Mouse (Mus musculus) ES-Bruce4 (cell line): ENCODE results near the gene Scube3. TPM values are rescaled to one million over a fixed set of nuclear protein-coding genes. Genes with fewer than 3 reads are reported as not detected.

ENCODE experiments used
- H3K27ac ChIP-seq: 2 replicates; pipeline ENCODE4 v1.5.1; 2012; ENCODE audit warnings: low read length, inconsistent platforms; ENCODE audit not compliant: insufficient read depth
- H3K27me3 ChIP-seq: 2 replicates; pipeline ENCODE4 v1.6.1; 2012; ENCODE audit warnings: mild to moderate bottlenecking, low read length, inconsistent platforms; ENCODE audit not compliant: control insufficient read depth, poor library complexity, insufficient read depth, severe bottlenecking
- H3K36me3 ChIP-seq: 2 replicates; pipeline ENCODE4 v1.6.1; 2012; ENCODE audit warnings: inconsistent platforms, mild to moderate bottlenecking, low read length, moderate library complexity; ENCODE audit not compliant: control insufficient read depth, poor library complexity, insufficient read depth, severe bottlenecking
- H3K4me1 ChIP-seq: one replicate; pipeline ENCODE4 v1.8.1; 2011; ENCODE audit warnings: low read length; ENCODE audit not compliant: control insufficient read depth, insufficient read depth
- H3K4me3 ChIP-seq: 2 replicates; pipeline ENCODE4 v1.5.1; 2011; ENCODE audit warnings: low read depth, mild to moderate bottlenecking, low read length
- H3K9ac ChIP-seq: 2 replicates; pipeline ENCODE4 v1.6.1; 2012; ENCODE audit warnings: low read depth, mild to moderate bottlenecking, inconsistent platforms; ENCODE audit not compliant: poor library complexity, severe bottlenecking
- H3K9me3 ChIP-seq: replicated peaks from 2 replicates; pipeline ENCODE4 v1.6.1; 2012; ENCODE audit warnings: mild to moderate bottlenecking, low read length, inconsistent platforms; ENCODE audit not compliant: control insufficient read depth, poor library complexity, insufficient read depth, severe bottlenecking
- CTCF ChIP-seq: IDR thresholded peaks from one replicate; pipeline ENCODE4 v1.8.1; 2011; ENCODE audit warnings: low read depth, low read length
- EP300 ChIP-seq: IDR thresholded peaks from 2 replicates; pipeline ENCODE4 v1.6.1; 2011; ENCODE audit warnings: low read depth, low read length; ENCODE audit not compliant: insufficient read depth
- POLR2A ChIP-seq: IDR thresholded peaks from one replicate; pipeline ENCODE4 v1.8.1; 2011; ENCODE audit warnings: low read length; ENCODE audit not compliant: insufficient read depth
- polyA plus RNA-seq: library from polyadenylated mRNA; stranded (reverse); fragments of >200 nt; gene quantifications from 2 replicates; pipeline ENCODE4 v1.2.4, GENCODE M21; 2011; ENCODE audit warnings: low read depth; ENCODE audit not compliant: missing spikeins, insufficient read depth, insufficient read length

The Scube3 gene
- polyA plus RNA-seq, 1 experiment, result 18.0 TPM

- Histone ChIP-seq H3K27ac (no peak overlapping the region), H3K4me1 (peaks cover 26% of the 10 kb centered on the region), H3K27me3 (no peaks in the 10 kb centered on the region), H3K4me3 (no peak overlapping the region), H3K36me3 (no peaks in the 10 kb centered on the region), H3K9me3 (no peaks in the 10 kb centered on the region), H3K9ac (no peak overlapping the region)
- TF ChIP-seq CTCF, result no peak
- TF ChIP-seq POLR2A, result no peak
- no peak for TF ChIP-seq EP300
Measured at GRCm38 (mm10) chr17:28153095-28153494, 11.2 kb downstream of the Scube3 start.

GRCm38 (mm10) chr17:28154970-28155369, 13.0 kb downstream of the Scube3 start:
- Histone ChIP-seq H3K36me3 (no peaks in the 10 kb centered on the region), H3K4me1 (peaks cover 17% of the 10 kb centered on the region), H3K9me3 (no peaks in the 10 kb centered on the region), H3K27me3 (no peaks in the 10 kb centered on the region), H3K9ac (no peak overlapping the region), H3K4me3 (peak overlapping the region; percentile 31; the same call in 1 of the 2 replicates), H3K27ac (no peak overlapping the region)
- no peak for TF ChIP-seq POLR2A
- TF ChIP-seq CTCF, result no peak
- TF ChIP-seq EP300, result no peak

GRCm38 (mm10) chr17:28160361-28160760, 18.4 kb downstream of the Scube3 start:
- no peaks in the 10 kb centered on the region for H3K36me3 ChIP-seq
- H3K9me3 ChIP-seq, result no peaks in the 10 kb centered on the region
- H3K27me3 ChIP-seq, result no peaks in the 10 kb centered on the region
- H3K4me3 ChIP-seq, result no peak overlapping the region
- no peaks in the 10 kb centered on the region for H3K4me1 ChIP-seq
- H3K27ac ChIP-seq, result no peak overlapping the region
- TF ChIP-seq CTCF, result no peak
- no peak for TF ChIP-seq EP300
- no peak for TF ChIP-seq POLR2A
- H3K9ac ChIP-seq, result no peak overlapping the region

- Histone ChIP-seq H3K36me3 (no peaks in the 10 kb centered on the region), H3K4me3 (no peak overlapping the region), H3K27ac (no peak overlapping the region)
Measured at GRCm38 (mm10) chr17:28161310-28161881, 19.5 kb downstream of the Scube3 start.

GRCm38 (mm10) chr17:28163666-28164065, 21.7 kb downstream of the Scube3 start:
- H3K4me1 ChIP-seq, result no peaks in the 10 kb centered on the region

More at GRCm38 (mm10) chr17:28161310-28161881, 19.5 kb downstream of the Scube3 start:
- TF ChIP-seq POLR2A (no peak), CTCF (no peak), EP300 (no peak)
- H3K4me1 ChIP-seq, result no peaks in the 10 kb centered on the region
- H3K27me3 ChIP-seq, result no peaks in the 10 kb centered on the region
- no peaks in the 10 kb centered on the region for H3K9me3 ChIP-seq
- no peak overlapping the region for H3K9ac ChIP-seq

GRCm38 (mm10) chr17:28170460-28171305, 28.7 kb downstream of the Scube3 start:
- Histone ChIP-seq H3K4me3 (no peak overlapping the region), H3K9me3 (no peaks in the 10 kb centered on the region), H3K4me1 (peaks cover 6% of the 10 kb centered on the region), H3K9ac (no peak overlapping the region), H3K27me3 (no peaks in the 10 kb centered on the region), H3K27ac (no peak overlapping the region), H3K36me3 (no peaks in the 10 kb centered on the region)
- TF ChIP-seq POLR2A, result no peak
- TF ChIP-seq EP300, result no peak
- TF ChIP-seq CTCF, result no peak

More at GRCm38 (mm10) chr17:28163666-28164065, 21.7 kb downstream of the Scube3 start:
- Histone ChIP-seq H3K9ac (no peak overlapping the region), H3K4me3 (no peak overlapping the region), H3K27ac (no peak overlapping the region), H3K27me3 (no peaks in the 10 kb centered on the region), H3K9me3 (no peaks in the 10 kb centered on the region), H3K36me3 (no peaks in the 10 kb centered on the region)
- peak; percentile 92 for TF ChIP-seq CTCF
- TF ChIP-seq EP300, result peak; percentile 59; the same call in 1 of the 2 replicates
- no peak for TF ChIP-seq POLR2A
